Mouse (Mus musculus) forebrain, embryonic 11.5 days (tissue): ENCODE data around the gene Eaf2. TPM values are rescaled to one million over a fixed set of nuclear protein-coding genes. Genes with fewer than 3 reads are reported as not detected.

Experiments
- ATAC-seq: fragments of 200-750 bp; cut with Nextera tagmentation; replicated peaks from 2 replicates; pipeline ENCODE4 v1.8.0; 2017; ENCODE audit warnings: moderate TSS enrichment; ENCODE audit not compliant: low FRiP score
- DNase-seq: peaks from one replicate; pipeline ENCODE4 v3.0.0-alpha.2; 2017; ENCODE audit warnings: low spot score
- H3K27ac ChIP-seq: fragments of 300-500 bp; sonication (generic); 2 replicates; pipeline ENCODE4 v1.5.1; 2014; ENCODE audit warnings: low read depth, low read length
- H3K27me3 ChIP-seq: fragments of 300-500 bp; sonication (generic); 2 replicates; pipeline ENCODE4 v1.6.1; 2014; ENCODE audit warnings: mild to moderate bottlenecking, low read length, mixed read lengths; ENCODE audit not compliant: control insufficient read depth, insufficient read depth
- H3K36me3 ChIP-seq: fragments of 300-500 bp; sonication (generic); 2 replicates; pipeline ENCODE4 v1.6.1; 2014; ENCODE audit warnings: mild to moderate bottlenecking, low read length, moderate library complexity, mixed read lengths; ENCODE audit not compliant: control insufficient read depth, insufficient read depth
- H3K4me1 ChIP-seq: fragments of 300-500 bp; sonication (generic); replicated peaks from 2 replicates; pipeline ENCODE4 v1.6.1; 2014; ENCODE audit warnings: low read length, mixed read lengths; ENCODE audit not compliant: control insufficient read depth, insufficient read depth
- H3K4me2 ChIP-seq: fragments of 300-500 bp; sonication (generic); 2 replicates; pipeline ENCODE4 v1.6.1; 2014; ENCODE audit warnings: low read depth, mild to moderate bottlenecking, low read length, moderate library complexity, mixed read lengths; ENCODE audit not compliant: severe bottlenecking
- H3K4me3 ChIP-seq: fragments of 300-500 bp; sonication (generic); 2 replicates; pipeline ENCODE4 v1.5.1; 2014; ENCODE audit warnings: low read depth, low read length
- H3K9ac ChIP-seq: fragments of 300-500 bp; sonication (generic); 2 replicates; pipeline ENCODE4 v1.6.1; 2014; ENCODE audit warnings: low read length
- H3K9me3 ChIP-seq: fragments of 300-500 bp; sonication (generic); 2 replicates; pipeline ENCODE4 v1.6.1; 2016; ENCODE audit warnings: low read length, mixed read lengths; ENCODE audit not compliant: control insufficient read depth
- WGBS: fragments of 180-500 bp; shearing (Covaris S2); extraction: QIAGEN DNeasy Blood & Tissue Kit; methylation state at CpG from one replicate; pipeline ENCODE4 v1.1.7; 2014; 5-methylcytosine and 5-hydroxymethylcytosine counted together
- polyA plus RNA-seq: library from polyadenylated mRNA; unstranded; fragments of >200 nt; fragmentation: Nextera tagmentation; extraction: Ambion mirVana; gene quantifications from 2 replicates; pipeline ENCODE4 v1.2.1, GENCODE M21; 2014

The Eaf2 gene
- polyA plus RNA-seq, 1 experiment from 2014 or later, result 1.4 TPM

GRCm38 (mm10) chr16:36808616-36809015 lies 66.2 kb downstream of the Eaf2 start:
- no peak overlapping the region for H3K4me2 ChIP-seq
- H3K4me1 ChIP-seq, result no peaks in the 10 kb centered on the region
- no peaks in the 10 kb centered on the region for H3K36me3 ChIP-seq
- no peak for DNase-seq
- H3K9ac ChIP-seq, result no peak overlapping the region
- 86% methylated on average over 3 of the region's 3 CpGs for WGBS
- H3K27ac ChIP-seq, result no peak overlapping the region
- no peak for ATAC-seq
- H3K27me3 ChIP-seq, result no peaks in the 10 kb centered on the region
- no peak overlapping the region for H3K4me3 ChIP-seq
- H3K9me3 ChIP-seq, result no peaks in the 10 kb centered on the region

- ATAC-seq (no peak), DNase-seq (no peak)
- no peak overlapping the region for H3K4me3 ChIP-seq
- WGBS, result 83% methylated on average over 3 of the region's 3 CpGs
- H3K4me1 ChIP-seq, result no peaks in the 10 kb centered on the region
- H3K9me3 ChIP-seq, result no peaks in the 10 kb centered on the region; the same call in 1 of the 2 replicates
- no peak overlapping the region for H3K9ac ChIP-seq
- H3K27me3 ChIP-seq, result no peaks in the 10 kb centered on the region
- no peaks in the 10 kb centered on the region for H3K36me3 ChIP-seq
- no peak overlapping the region for H3K27ac ChIP-seq
- no peak overlapping the region for H3K4me2 ChIP-seq
Observed at GRCm38 (mm10) chr16:36802361-36802760, 72.4 kb downstream of the Eaf2 start.

- no peak for DNase-seq
- no peak for ATAC-seq
- H3K9me3 ChIP-seq, result no peaks in the 10 kb centered on the region; the same call in 1 of the 2 replicates
- H3K4me2 ChIP-seq, result no peak overlapping the region
- no peak overlapping the region for H3K4me3 ChIP-seq
- H3K27ac ChIP-seq, result no peak overlapping the region
- 93% methylated on average over 2 of the region's 2 CpGs for WGBS
- no peaks in the 10 kb centered on the region for H3K36me3 ChIP-seq
- H3K4me1 ChIP-seq, result no peaks in the 10 kb centered on the region
- H3K27me3 ChIP-seq, result no peaks in the 10 kb centered on the region
- H3K9ac ChIP-seq, result no peak overlapping the region
Observed at GRCm38 (mm10) chr16:36798334-36798733, 76.5 kb downstream of the Eaf2 start.

GRCm38 (mm10) chr16:36794976-36795375 lies 79.8 kb downstream of the Eaf2 start:
- Histone ChIP-seq H3K9me3 (no peaks in the 10 kb centered on the region), H3K36me3 (no peaks in the 10 kb centered on the region), H3K4me2 (no peak overlapping the region), H3K9ac (no peak overlapping the region), H3K27me3 (no peaks in the 10 kb centered on the region), H3K4me3 (no peak overlapping the region), H3K27ac (no peak overlapping the region), H3K4me1 (no peaks in the 10 kb centered on the region)
- ATAC-seq, result no peak
- DNase-seq, result no peak
- WGBS, result 88% methylated on average over 2 of the region's 2 CpGs

GRCm38 (mm10) chr16:36790166-36790565 lies 84.6 kb downstream of the Eaf2 start:
- ATAC-seq, result no peak
- Histone ChIP-seq H3K4me1 (no peaks in the 10 kb centered on the region), H3K36me3 (no peaks in the 10 kb centered on the region), H3K9me3 (no peaks in the 10 kb centered on the region), H3K9ac (no peak overlapping the region), H3K4me2 (no peak overlapping the region), H3K27me3 (no peaks in the 10 kb centered on the region), H3K4me3 (no peak overlapping the region), H3K27ac (no peak overlapping the region)
- 93% methylated on average over 4 of the region's 4 CpGs for WGBS
- no peak for DNase-seq

- Histone ChIP-seq H3K4me1 (no peaks in the 10 kb centered on the region), H3K27me3 (no peaks in the 10 kb centered on the region), H3K36me3 (no peaks in the 10 kb centered on the region), H3K4me2 (no peak overlapping the region), H3K9ac (no peak overlapping the region), H3K9me3 (no peaks in the 10 kb centered on the region), H3K27ac (no peak overlapping the region), H3K4me3 (no peak overlapping the region)
- ATAC-seq, result no peak
- no peak for DNase-seq
- 90% methylated on average over 7 of the region's 7 CpGs for WGBS
Observed at GRCm38 (mm10) chr16:36786466-36786865, 88.3 kb downstream of the Eaf2 start.

- H3K36me3 ChIP-seq, result no peaks in the 10 kb centered on the region
- no peaks in the 10 kb centered on the region for H3K9me3 ChIP-seq
- 79% methylated on average over 10 of the region's 10 CpGs for WGBS
- H3K27me3 ChIP-seq, result no peaks in the 10 kb centered on the region
- no peak for ATAC-seq
- no peak within 1 kb of the TSS for H3K4me3 ChIP-seq
- H3K4me2 ChIP-seq, result no peak within 1 kb of the TSS
- H3K27ac ChIP-seq, result no peak within 1 kb of the TSS
- no peak within 1 kb of the TSS for H3K9ac ChIP-seq
- DNase-seq, result no peak
- no peaks in the 10 kb centered on the region for H3K4me1 ChIP-seq
Observed at GRCm38 (mm10) chr16:36784594-36785313, 90.0 kb downstream of the Eaf2 start, which contains the start of gene Slc15a2. Gene Slc15a2, minus strand, starts transcription at chr16:36784962.

GRCm38 (mm10) chr16:36784146-36784545 lies 90.7 kb downstream of the Eaf2 start:
- no peak overlapping the region for H3K4me3 ChIP-seq
- H3K36me3 ChIP-seq, result no peaks in the 10 kb centered on the region
- H3K27me3 ChIP-seq, result no peaks in the 10 kb centered on the region
- no peak overlapping the region for H3K27ac ChIP-seq
- no peak overlapping the region for H3K4me2 ChIP-seq
- ATAC-seq, result no peak
- WGBS, result 95% methylated on average over 2 of the region's 2 CpGs
- no peaks in the 10 kb centered on the region for H3K9me3 ChIP-seq
- no peak for DNase-seq
- H3K9ac ChIP-seq, result no peak overlapping the region
- H3K4me1 ChIP-seq, result no peaks in the 10 kb centered on the region

GRCm38 (mm10) chr16:36775658-36776057 lies 99.1 kb downstream of the Eaf2 start:
- DNase-seq (no peak), ATAC-seq (no peak)
- 92% methylated on average over 6 of the region's 6 CpGs for WGBS
- H3K27ac ChIP-seq, result no peak overlapping the region
- H3K4me2 ChIP-seq, result no peak overlapping the region
- no peaks in the 10 kb centered on the region for H3K27me3 ChIP-seq
- no peak overlapping the region for H3K4me3 ChIP-seq
- H3K9me3 ChIP-seq, result no peaks in the 10 kb centered on the region
- no peak overlapping the region for H3K9ac ChIP-seq
- no peaks in the 10 kb centered on the region for H3K4me1 ChIP-seq
- H3K36me3 ChIP-seq, result no peaks in the 10 kb centered on the region
